Mouse (Mus musculus) neural tube, embryonic 10.5 days (tissue): ENCODE data around the gene Kif26b.

Source experiments
- DNase-seq: peaks from one replicate; pipeline ENCODE4 v3.0.0-alpha.2; 2017; ENCODE audit warnings: low spot score; ENCODE audit errors: extremely low spot score

The Kif26b gene

DNA sequence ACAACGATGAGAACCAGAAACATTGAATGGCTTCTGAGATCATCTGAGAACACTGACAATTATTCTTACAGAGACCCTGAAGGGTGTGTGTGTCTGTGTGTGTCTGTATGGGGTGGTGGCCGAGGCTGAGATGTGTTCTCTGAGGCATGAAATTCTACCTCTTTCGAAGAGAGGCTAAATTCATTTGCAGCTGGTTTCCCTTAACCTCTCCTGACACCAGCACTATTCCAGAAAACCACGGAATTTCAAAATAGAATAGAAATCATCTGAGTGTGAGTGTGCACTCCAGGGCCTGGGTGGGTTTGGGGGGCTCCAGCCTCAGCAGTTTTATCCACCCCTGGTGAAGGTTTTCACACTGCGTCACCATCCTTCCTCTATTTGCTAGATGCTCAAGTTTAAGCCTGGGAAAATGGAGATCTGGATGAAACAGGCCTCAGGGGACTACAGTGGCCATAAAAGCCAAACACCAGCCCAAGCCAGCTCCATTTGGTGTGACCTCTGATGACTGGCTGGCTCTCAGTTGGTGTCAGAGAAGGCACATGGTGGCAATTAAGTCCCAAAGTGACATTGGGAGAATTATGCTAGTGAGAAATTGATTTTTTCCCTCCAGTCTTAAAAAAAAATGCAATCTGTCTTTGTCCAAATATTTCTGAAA lies 56.6 kb downstream of the Kif26b start:
- no peak for DNase-seq

DNA sequence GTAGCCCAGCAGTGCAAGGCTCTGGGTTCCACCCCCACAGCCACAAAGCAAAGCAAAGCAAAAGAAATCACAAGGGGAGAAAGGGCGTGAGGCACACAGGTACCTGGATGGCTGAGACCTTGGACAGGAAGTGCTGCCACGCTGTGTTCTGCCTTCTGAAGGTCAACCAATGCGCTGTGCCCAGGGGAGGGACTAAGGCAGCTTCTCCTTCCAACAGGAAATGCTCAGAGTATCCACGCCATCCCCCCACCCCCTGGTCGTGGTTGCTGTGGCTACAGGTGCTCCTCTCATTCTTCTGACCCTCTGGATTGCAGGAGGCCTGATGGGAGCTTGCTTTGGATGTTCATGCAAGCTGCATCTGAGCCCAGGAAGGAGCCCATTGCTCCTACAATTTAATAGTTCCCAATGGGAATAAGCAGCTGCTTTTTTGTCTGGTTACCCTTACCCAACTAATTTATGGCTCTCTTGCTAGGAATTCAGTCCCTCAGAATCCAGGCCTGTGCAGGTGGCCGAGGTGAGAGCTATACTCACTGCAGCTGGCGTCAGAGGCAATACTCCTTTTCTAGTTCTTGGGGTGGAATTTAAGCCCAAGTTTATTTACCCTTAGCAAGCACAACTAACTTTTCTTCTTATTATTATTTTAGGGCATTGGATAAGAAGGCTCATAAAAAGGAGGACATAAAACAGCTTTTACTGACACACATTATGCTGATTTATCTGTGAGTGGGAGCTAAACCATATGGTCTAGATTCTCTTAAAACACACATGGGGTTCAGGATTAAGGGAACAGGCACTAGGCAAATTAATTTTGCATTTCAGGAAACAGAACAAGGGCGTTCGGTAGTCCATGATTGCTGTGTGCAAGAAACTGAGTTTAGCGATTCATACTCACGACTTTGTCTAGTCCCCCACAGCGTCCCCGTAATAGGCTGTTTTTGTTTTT lies 61.6 kb downstream of the Kif26b start:
- DNase-seq, result no peak

GRCm38 (mm10) chr1:178597113-178597512 lies 68.2 kb downstream of the Kif26b start:
- DNase-seq, result no peak

DNA sequence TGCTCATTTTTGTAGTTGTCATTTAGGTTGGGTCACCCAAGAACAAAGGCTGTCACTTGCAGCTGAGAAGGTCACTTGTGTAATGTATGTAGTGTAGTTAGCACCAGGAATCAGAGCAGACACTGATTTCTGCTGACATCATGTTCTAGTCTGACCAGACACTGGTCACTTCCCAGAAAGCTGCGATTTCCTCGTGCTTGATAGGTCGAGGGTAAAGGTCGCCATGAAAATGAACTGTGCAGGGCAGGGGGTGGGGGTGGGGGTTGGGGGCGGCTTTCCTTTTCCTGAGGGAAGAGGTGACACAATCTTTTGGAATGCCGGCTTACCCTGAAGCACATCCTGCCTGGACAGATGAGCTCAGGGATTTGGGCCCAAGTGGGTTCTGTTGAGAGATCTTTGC lies 68.8 kb downstream of the Kif26b start:
- no peak for DNase-seq

- no peak for DNase-seq
Observed at GRCm38 (mm10) chr1:178600851-178601569, 72.1 kb downstream of the Kif26b start.

DNA sequence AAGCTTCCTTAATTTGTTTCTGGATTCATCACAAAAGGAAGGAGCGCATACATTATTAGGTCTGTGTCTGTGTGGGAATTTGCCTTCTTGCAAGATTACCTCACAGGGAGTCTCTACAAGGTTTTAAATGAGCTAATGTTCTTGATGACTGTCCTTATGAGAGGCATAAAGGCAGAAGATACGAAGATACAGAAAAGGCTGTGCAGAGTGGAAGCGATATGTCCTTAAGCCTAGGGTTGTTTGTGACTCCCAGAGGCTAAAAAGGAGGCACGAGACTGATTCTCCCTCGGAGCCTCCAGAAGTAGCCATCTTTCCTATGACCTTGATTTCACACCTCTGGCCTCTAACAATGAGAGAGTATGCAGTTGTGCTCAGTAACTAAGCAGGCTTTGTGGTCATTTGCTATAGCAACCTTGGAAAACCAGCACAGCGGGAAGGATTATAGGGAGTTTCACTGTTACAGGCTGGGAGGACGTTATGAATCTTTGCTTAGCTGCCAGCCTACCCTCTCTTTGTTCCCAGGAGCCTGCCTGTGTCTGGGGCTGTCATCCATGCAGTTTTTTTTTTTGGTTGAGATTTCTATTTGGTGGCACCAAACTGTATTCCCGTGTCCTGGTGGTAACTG lies 80.3 kb downstream of the Kif26b start:
- no peak for DNase-seq

- no peak for DNase-seq
Observed at GRCm38 (mm10) chr1:178611512-178611911, 82.6 kb downstream of the Kif26b start.

DNA sequence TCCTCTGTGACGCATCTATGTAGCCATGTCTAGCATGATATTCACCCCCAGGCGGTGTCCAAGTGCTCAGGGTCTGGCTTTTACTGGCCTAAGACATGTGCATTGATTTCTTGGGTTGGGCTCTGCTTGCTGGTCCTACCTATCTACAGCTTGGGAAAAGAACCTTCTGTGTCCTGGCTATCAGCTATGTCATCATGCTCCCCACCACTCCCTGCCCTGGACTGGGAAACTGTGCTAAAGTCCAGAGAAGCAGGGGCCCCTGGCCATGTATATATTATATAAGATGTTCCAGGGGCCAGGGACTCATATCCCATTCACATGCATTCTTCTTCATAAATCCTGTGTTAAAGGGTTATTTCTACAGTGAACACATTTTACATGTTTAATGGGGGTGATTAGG lies 92.4 kb downstream of the Kif26b start:
- no peak for DNase-seq

DNA sequence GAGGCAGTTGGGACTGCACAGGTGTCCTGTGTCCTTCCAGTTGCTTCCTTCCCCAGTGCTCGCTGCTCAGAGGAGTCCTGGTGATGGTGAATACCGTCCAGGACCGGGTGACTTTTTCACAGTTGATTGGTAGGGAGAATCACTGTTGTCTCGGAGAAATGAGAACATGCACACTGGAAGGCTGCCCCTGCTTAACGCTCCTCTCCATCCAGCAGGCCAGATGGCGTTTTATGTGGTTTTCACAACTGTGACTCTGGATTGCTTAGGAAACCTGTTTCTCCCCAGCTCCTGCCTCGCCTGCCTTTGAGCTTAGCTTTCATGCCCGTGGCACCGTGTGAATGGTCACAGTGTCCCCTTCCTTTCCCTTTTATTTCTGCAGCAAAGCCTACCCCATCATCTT lies 95.0 kb downstream of the Kif26b start:
- DNase-seq, result no peak

DNA sequence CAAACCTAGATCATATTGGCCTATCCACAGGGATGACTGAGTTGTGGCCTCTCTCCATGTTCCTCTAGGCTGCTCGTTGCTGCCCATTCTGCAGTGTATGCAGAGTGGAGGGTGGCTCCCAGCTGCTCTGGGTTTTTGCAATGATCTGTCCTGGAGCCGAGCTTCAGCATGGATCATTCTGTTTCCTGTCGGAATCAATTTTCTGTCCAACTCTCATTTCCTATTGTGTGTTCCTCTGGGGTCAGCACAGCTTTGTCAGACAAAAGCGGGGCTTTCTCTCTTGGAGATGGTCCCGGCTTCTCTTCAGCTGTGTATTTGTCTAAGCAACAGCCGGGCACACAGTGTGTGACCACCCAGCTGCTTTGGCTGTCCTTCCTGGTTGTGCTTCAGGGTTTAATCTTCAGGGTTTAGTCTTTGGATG lies 98.0 kb downstream of the Kif26b start:
- no peak for DNase-seq

GRCm38 (mm10) chr1:178630042-178630441 lies 101.1 kb downstream of the Kif26b start:
- no peak for DNase-seq

DNA sequence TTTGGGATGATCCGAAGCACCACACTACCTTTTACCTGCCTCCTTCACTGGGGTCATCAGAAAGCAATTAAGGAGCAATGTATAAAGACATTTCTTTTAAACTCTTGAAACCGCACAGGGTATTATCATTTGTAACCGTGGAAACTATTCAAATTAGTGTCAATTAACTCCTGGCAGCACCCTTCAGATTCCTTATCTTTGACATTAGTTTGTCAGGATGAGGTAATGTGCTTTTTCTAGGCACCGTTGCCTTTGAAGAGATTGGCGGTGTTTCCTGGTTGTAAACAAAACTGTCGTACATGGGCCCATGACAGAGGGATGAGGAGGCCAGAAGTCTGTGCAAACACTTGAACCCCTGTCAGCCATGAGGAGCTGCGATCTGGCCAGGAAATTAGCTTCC lies 102.9 kb downstream of the Kif26b start:
- no peak for DNase-seq

GRCm38 (mm10) chr1:178634359-178635085 lies 105.6 kb downstream of the Kif26b start:
- peak; percentile 30 for DNase-seq

DNA sequence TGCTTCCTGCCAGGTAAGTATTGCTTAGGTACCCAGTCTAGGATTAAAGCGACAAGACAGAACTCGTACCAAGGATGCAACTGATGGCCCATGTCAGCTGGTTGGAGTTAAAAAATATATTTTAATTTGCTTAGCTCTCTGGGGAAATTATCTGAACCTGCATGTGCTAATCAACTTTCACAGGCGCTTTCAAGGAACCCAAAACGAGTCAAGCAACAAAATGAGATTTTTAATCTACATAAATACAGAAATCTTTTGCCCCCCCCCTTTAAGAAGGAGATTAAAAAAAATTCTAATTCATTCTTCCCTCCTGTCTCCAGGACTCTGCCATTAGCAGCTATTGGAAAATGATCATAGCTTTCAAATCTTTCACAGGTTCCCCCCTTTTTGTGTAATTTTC lies 106.5 kb downstream of the Kif26b start:
- no peak for DNase-seq

DNA sequence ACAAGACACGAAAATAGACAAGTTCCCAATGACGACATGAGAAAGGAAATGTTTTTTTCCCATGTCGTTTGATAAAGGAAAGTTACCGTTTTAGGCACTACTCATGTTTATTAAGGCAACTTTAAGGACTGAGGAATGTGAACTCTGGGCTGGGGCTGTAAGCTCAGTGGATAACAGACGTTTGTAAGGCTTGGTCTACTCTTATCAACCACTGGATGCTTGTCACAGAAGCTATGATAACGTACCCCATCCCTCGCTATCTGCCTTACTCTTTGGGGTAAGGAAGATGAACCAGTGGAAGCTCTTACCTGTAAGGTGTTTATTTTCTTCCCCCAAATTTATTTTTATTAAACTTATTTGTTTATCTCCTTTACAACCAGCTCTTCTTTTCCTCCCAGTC lies 108.4 kb downstream of the Kif26b start:
- DNase-seq, result no peak

- peak; percentile 23 for DNase-seq
Observed at GRCm38 (mm10) chr1:178639951-178640350, 111.0 kb downstream of the Kif26b start.

DNA sequence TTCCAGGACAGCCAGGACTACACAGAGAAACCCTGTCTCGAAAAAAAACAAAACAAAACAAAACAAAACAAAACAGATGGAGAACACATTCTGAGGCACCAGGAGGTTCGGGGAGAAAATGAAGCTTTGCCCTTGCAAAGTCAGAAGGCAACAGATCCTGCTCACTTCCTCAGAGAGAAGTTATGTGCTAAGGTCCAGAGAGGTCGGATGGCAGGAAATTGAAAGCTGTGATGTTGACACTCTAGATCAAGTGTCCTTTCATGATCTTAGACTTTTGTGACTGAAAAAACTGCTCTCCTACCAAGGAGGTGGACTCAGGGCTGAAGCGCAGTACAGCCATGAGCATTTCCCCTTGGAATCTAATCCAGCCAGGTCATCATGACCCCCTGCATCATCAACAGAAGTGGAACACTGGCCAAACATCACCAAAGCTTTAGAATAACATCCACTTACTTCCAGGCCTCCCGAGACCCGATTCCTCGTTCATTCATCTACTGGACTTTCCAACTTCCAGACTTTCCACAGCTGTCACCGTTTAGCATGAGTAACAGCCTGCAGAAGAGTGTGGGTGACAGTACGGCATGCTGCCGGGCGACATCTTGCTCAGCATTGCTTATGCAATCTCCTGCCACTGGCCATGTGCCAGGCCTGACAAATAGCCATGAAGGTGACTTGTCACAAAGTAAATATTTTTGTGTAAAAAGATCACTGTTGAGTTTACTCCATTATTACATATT lies 112.0 kb downstream of the Kif26b start:
- DNase-seq, result no peak

- no peak for DNase-seq
Observed at GRCm38 (mm10) chr1:178641788-178642187, 112.9 kb downstream of the Kif26b start.

DNA sequence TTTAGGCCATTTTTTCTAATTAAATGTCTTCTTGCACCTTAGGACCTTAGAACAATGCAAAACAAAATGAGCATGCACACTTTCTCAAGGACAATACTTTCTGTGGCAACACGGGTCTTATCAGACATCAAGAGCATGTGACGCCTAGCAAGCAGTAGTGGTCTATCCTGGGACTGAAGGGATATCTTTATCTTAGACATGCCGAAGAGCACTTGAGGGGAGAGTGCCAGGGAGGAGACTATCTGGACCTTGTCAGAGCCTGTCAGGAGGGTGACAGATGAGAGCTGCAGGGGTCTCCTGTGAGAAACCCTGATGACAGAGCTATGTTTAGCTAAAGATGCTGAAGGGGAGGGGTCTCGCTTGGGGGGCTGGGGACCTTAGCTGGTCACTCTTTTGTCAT lies 116.0 kb downstream of the Kif26b start:
- DNase-seq, result no peak

DNA sequence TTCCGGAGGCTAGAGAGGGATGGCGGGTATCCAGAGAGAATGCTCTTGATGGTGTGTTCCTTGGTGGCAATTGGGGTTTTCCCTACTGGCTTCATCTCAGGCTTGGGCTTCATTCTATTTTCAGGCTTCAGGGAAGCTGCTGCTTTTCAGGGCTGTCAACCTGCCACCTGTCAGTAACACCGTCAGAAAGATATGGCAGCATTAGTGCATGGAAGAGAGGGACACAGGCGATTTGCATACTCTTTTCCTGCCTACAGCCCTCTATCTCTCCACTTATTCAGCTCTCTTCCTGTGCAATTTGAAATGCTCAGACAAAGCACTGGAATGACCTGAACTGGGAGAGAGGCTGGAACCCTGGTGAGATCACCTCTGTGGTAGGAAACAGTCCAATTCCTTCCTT lies 117.7 kb downstream of the Kif26b start:
- DNase-seq, result no peak
